Mouse (Mus musculus): ENCODE measurements around the gene Omt2a.
A peak's percentile ranks its signal among the peaks of the same experiment; 100 is the strongest.
"Not testable (repeated sequence)": the region's sequence is repeated elsewhere in the genome, so short reads cannot be mapped to it uniquely, and the experiment has no call there.

Gene Omt2a

GRCm38 (mm10) chr9:78314696-78315095, at the start of gene Omt2a:
Gene Omt2a (minus strand): TSS chr9:78314796.
- DNase-seq = no peak

- DNase-seq = no peak
Observed at GRCm38 (mm10) chr9:78363374-78363773, 48.8 kb upstream of the Omt2a start.

- DNase-seq = no peak
Observed at GRCm38 (mm10) chr9:78360484-78360872, 45.9 kb upstream of the Omt2a start.

GRCm38 (mm10) chr9:78359750-78360483, 45.3 kb upstream of the Omt2a start:
- DNase-seq = no peak

- DNase-seq = peak; percentile 60 to 72
Observed at GRCm38 (mm10) chr9:78358053-78358452, 43.5 kb upstream of the Omt2a start.

- no peak for DNase-seq
Observed at GRCm38 (mm10) chr9:78355611-78356010, 41.0 kb upstream of the Omt2a start, which contains the start of gene Gsta2. Gene Gsta2 (minus strand): TSS chr9:78355788.

GRCm38 (mm10) chr9:78354665-78355578, 40.3 kb upstream of the Omt2a start:
- DNase-seq = peak; percentile 43 to 77

GRCm38 (mm10) chr9:78351504-78352220, 37.1 kb upstream of the Omt2a start:
- DNase-seq = no peak

GRCm38 (mm10) chr9:78350007-78350406, 35.4 kb upstream of the Omt2a start:
- DNase-seq = not testable (repeated sequence)

- peak; percentile 49 to 53 for DNase-seq
Observed at GRCm38 (mm10) chr9:78349141-78349540, 34.5 kb upstream of the Omt2a start.

- DNase-seq = peak; percentile 90 to 95
Observed at GRCm38 (mm10) chr9:78348206-78349004, 33.8 kb upstream of the Omt2a start.

- DNase-seq = peak; percentile 11 to 78
Observed at GRCm38 (mm10) chr9:78347004-78347403, 32.4 kb upstream of the Omt2a start.

- DNase-seq = not testable (repeated sequence)
Observed at GRCm38 (mm10) chr9:78345235-78345634, 30.6 kb upstream of the Omt2a start.

- DNase-seq = peak; percentile 17 to 36
Observed at GRCm38 (mm10) chr9:78343055-78343454, 28.5 kb upstream of the Omt2a start.

- peak in 1 of 2 experiments; percentile 4 for DNase-seq
Observed at GRCm38 (mm10) chr9:78342494-78342893, 27.9 kb upstream of the Omt2a start.

- DNase-seq = peak in 1 of 2 experiments; percentile 19
Observed at GRCm38 (mm10) chr9:78340324-78340723, 25.7 kb upstream of the Omt2a start.

GRCm38 (mm10) chr9:78337050-78337449, 22.5 kb upstream of the Omt2a start:
- not testable (repeated sequence) for DNase-seq

- DNase-seq = not testable (repeated sequence)
Observed at GRCm38 (mm10) chr9:78327289-78327688, 12.7 kb upstream of the Omt2a start, which contains the start of gene Omt2b. Gene Omt2b (plus strand): TSS chr9:78327589.

- DNase-seq = no peak
Observed at GRCm38 (mm10) chr9:78319499-78319898, 4.9 kb upstream of the Omt2a start.

GRCm38 (mm10) chr9:78308122-78308521, 6.5 kb downstream of the Omt2a start:
- not testable (repeated sequence) for DNase-seq

- DNase-seq = not testable (repeated sequence)
Observed at GRCm38 (mm10) chr9:78299143-78299542, 15.5 kb downstream of the Omt2a start.

- no peak for DNase-seq
Observed at GRCm38 (mm10) chr9:78298232-78298631, 16.4 kb downstream of the Omt2a start.

Data from kidney, adult 8-10 months (tissue).